Mouse (Mus musculus) layer of hippocampus, postnatal 25 days (tissue): Measurements from ENCODE around the gene Zfp467. TPM values are rescaled to one million over a fixed set of nuclear protein-coding genes. Genes with fewer than 3 reads are reported as not detected.

Experiments
- DNase-seq, 2 experiments: peaks; one replicate each; pipeline ENCODE4 v3.0.0; 2022; ENCODE audit warnings: mixed read lengths in 2 of 2, low spot score in 1 of 2; ENCODE audit errors: extremely low spot score in 1 of 2
- total RNA-seq, 2 experiments: library from RNA; stranded (reverse); gene quantifications; 2 replicates each; pipeline ENCODE4 v1.2.3; 2021

Gene Zfp467
- total RNA-seq, 2 experiments from 2014 or later: 19.9 to 26.3 TPM

DNA sequence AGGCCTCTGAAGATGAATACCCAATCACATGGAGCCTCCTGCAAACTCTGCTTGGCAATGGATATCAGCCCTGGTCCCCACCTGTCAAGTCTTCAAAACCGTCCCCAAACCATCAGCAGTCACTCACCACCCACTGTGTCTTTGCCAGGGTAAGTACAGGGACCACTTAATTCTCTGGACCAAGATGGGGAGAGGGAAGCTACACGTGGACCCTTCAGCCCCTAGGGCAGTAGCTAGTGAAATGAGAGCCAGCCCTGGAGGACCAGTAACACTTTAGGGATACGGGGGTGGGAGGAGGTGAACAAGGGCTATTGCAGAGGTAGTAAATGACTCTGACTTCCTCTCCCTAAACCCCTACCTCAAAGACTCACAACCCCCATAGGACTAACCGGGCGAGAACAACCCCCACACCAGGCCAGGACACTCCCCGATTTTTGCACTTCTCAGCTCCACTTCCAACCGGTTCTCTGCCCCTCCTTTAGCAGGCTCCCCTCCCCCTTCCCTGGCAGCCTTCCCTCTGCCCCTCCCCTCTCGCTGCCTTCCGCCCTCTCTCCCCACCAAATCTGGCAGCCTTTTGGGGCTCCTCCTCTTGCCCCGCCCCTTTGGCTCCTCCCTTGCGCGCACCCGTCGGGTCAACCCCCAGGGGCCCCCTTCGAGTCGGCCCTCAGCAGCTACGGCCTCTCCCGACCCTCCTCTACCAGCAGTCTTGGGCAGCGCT lies 1.9 kb downstream of the Zfp467 start:
- DNase-seq: peak; percentile 76

DNA sequence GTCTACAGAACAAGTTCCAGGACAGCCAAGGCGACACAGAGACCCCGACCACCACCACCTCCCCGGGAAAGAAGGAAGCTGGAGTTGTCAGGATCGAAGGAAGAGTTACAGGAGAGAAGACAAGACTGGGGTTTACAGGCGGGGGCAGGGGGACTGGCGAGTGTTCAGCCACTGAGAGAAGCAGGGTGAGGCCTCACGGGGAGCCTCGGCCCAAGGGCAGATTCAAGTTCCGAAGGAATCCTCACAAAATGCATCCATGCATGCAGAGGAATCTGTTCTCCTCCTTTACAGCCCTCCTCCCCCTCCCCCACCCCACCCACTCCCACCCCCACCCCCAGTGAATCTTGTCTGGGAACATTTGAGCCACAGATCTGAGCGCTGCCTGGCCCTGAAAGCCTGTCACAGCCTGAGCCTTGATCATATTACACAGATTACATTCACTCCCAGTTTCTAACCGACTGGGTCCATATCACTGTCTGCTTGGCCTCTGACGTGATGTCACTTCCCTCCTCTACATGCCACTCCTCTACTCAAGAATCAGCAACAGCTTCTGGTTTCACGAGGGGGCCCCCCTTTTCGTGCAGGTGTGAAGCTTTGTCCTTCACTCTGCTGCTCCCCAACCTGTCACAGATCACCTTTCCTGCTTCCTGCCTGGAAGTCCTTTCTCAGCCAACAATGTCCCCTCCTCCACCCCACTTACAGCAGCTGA lies 5.2 kb downstream of the Zfp467 start:
- DNase-seq: no peak

GRCm38 (mm10) chr6:48439654-48440053 lies 6.0 kb downstream of the Zfp467 start:
- DNase-seq: no peak

DNA sequence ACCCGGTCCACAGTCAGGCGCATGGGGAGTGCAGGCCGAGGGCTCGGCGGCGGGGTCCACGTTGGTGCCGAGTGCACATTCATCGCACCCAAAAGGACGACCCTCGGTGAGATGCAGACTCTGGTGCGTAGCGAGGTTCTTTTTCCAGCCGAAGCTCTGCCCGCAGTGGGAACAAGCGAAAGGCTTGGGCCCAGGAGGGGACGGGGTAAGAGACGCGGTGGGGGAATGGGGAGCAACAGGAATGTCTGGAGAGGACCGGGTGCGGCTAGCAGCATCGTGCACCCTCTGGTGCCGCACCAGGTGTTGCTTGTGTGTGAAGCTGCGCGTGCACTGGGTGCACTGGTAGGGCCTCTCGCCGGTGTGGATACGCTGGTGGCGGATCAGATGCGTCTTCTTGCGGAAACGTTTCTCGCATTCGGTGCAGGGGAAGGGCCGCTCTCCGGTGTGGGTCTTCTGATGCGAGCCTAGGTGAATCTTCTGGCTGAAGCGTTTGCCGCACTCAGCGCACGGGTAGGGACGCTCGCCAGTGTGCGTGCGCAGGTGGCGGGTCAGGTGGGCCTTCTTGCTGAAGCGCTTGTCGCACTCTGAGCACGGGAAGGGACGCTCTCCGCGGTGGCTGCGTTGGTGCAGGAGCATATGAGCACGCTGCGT lies 7.0 kb downstream of the Zfp467 start:
- no peak for DNase-seq

- DNase-seq: no peak
Measured at GRCm38 (mm10) chr6:48437679-48438376, 7.8 kb downstream of the Zfp467 start.

GRCm38 (mm10) chr6:48435706-48436349 lies 9.8 kb downstream of the Zfp467 start:
- no peak for DNase-seq

- DNase-seq: no peak
Measured at GRCm38 (mm10) chr6:48435111-48435510, 10.5 kb downstream of the Zfp467 start.

- no peak for DNase-seq
Measured at GRCm38 (mm10) chr6:48434651-48435050, 11.0 kb downstream of the Zfp467 start.

DNA sequence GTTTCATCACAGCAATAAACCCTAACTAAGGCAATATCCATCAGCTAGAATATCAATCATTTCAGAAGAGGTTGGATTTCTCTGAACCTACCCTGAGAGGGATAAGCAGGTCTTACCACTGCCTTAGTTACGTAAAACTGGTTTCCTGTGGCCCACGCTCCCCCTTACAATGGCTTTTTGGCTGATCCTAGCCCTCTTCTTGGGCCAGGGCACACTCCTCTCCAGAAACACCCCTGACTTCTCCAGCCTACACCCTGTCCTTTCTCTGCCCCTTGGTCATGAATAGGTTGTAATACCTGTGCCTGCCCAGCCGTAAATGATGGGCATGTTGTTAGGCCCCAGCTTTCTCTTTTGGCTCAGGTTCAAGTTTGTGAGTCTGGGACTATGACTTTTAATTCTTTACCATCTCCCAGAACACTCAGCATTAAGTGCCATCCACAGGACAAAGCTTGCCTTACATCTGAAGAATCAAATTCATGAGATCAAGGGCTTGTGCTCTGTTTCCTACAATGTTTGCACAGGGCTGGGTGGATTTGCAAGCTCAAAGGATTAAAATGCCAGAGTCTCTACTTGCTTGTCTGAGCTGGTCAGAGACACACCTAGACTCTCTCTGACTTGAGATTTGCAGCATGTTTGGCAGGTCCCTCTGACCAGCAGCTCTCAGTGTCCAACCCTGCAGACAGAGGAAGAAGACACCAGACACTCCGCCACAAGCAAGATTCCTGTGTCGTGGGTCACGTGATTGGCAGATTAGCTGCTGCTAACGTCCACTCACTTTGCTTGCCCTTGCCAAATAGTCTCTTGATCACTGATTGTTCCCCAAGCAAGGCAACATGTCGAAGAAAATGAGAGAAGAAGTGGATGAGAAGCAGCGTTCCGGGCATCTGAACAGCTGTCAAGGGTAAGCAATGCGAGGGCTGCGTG lies 12.5 kb downstream of the Zfp467 start:
- DNase-seq: no peak

GRCm38 (mm10) chr6:48430748-48431147 lies 14.9 kb downstream of the Zfp467 start:
- DNase-seq: no peak

DNA sequence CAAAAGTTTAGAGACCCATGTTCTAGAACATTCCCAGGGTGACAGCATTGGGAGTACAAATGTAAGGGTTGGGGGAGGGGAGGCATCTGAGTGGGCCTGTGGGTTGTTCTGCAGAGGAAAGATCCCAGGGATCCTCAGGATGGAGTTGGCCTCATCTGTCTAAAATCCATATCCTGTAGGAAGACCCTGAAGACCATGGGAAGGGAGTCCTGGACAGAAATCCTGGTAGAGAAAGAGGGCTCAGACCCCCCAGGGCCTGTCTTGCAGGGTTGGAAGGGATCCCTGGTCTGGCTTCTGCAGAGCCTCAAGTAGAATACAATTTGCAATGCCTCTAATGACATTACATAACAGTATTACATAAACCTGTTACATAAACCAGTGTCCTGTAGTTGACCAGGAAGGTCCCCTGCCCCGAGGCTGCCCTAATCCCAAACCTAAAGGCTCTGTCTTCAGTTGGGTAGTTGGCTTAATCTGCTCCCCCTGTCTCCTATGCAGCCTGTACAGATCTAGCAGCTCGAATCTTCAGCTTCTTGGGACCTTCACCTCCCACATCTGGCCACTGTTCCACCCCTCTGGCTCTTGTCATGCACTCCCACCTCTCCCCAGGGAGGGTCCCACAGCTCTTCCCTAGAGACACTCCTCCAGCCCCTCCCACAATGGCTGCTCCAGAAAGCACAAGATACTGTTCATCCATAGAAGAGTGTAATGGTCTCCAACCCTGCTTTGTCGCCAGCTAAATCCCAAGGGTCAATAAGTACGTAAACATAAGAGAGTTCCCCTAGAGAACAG lies 16.7 kb downstream of the Zfp467 start:
- no peak for DNase-seq

- DNase-seq: no peak
Measured at GRCm38 (mm10) chr6:48426956-48427355, 18.7 kb downstream of the Zfp467 start.

DNA sequence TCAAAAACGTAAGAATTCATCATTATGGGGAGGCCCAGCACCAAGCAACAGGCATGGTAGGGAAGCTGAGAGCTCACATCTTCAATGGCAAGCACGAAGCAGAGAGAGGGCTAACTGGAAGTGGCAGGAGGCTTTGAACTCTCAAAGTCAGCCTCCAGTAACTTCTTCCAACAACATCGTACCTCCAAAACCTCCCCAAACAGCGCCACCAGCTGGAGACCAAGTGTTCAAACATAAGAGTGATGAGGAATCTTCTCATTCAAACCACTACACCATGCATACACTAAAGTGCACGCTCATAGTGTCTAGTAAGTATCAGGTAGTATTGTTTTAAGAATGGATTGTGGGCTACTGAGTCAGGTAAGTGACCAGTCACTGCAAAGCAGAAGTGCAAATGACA lies 21.6 kb downstream of the Zfp467 start:
- no peak for DNase-seq

GRCm38 (mm10) chr6:48423336-48423735 lies 22.3 kb downstream of the Zfp467 start:
- no peak for DNase-seq

DNA sequence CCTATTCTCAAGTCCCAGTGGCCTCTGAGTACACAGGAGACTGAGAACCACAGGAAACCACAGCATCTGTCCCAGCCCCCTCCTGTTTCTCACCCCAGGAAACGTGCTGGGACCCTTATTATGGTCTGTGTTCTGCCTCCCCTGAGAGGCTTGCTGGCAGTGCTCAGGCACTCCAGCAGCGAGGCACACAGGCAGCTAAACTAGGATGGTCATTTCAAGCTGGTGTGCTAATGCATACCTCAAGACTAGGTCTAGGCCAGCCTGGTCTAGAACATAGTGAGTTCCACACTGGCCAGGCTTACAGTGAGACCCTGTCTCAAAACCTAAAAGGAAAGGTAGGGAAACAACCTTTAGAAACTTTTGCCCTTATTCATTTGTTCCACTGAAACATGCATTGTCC lies 25.0 kb downstream of the Zfp467 start:
- no peak for DNase-seq

- DNase-seq: no peak
Measured at GRCm38 (mm10) chr6:48416486-48416885, 29.1 kb downstream of the Zfp467 start.

DNA sequence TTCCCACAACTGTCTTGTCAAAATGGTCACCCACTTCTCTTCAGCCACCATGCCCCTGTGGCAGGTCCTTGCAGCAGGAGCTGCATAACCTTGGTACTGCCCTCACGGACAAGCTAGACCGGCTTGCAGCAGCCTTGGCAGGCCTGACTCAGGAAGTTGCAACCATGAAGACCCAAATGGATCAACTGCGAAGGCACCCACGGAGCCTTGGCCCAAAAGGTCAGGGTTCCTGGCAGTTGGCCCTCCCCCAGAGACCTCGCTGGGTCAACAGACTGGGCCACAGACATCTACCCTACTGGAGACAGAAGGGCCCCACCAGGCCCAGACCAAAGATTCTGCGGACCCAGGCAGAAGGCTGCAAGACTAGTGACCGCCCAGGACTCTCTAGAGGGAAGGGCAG lies 30.0 kb downstream of the Zfp467 start:
- DNase-seq: no peak

GRCm38 (mm10) chr6:48414886-48415285 lies 30.7 kb downstream of the Zfp467 start:
- DNase-seq: no peak

DNA sequence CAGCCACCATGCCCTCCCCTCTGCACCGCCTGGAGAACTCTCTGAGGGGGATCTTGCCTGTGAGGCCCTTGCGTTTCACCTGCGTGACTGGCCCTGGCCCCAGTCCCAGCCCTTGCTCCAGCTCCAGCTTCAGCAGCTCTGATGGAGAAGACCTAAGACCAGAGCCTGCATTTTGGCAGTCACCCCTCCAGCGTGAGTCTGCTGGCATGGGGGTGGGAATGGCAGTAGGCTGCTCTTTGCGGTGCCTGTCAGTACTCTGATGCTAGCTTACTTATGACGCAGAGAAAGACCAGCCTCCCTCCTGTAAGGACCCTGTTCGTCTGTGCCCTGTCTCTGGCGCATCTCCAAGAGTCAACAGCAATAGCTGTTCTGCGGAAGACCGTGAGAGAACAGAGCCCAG lies 32.5 kb downstream of the Zfp467 start:
- no peak for DNase-seq
